Mouse (Mus musculus) olfactory bulb, adult 2 months (tissue): ENCODE data around the gene Rhd.

ENCODE experiments used
- CTCF ChIP-seq: fragments of 200-500 bp; IDR thresholded peaks from 2 replicates; pipeline ENCODE4 v1.5.1; 2012; ENCODE audit warnings: low read depth, mild to moderate bottlenecking, low read length, moderate library complexity; ENCODE audit not compliant: insufficient read depth
- POLR2A ChIP-seq: fragments of 200-500 bp; IDR thresholded peaks from 2 replicates; pipeline ENCODE4 v1.6.1; 2012; ENCODE audit warnings: mild to moderate bottlenecking, low read depth, low read length, moderate library complexity; ENCODE audit not compliant: insufficient read depth

DNA sequence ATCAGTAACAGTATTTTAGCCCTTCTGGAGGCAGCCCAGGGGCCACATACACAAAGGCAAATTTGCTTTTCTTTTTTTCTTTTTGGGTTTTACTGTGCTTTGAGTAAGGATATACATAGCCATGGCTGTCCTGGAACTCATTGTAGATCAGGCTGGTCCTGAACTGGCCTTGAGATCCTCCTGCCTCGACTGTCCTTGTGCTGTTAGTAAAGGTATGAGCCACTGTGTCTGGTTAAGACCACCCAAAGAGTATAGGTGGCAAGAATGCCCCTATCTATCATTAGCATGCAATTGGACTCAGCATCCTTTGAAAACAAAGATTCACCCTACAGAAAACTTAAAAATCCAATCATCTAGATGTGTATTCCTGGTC, 64.1 kb downstream of the Rhd start:
- TF ChIP-seq CTCF (no peak), POLR2A (no peak)
